Mouse (Mus musculus) layer of hippocampus, postnatal 25 days (tissue): Measurements from ENCODE around the gene 2200002J24Rik. TPM values are rescaled to one million over a fixed set of nuclear protein-coding genes. Genes with fewer than 3 reads are reported as not detected.
A peak's percentile ranks its signal among the peaks of the same experiment; 100 is the strongest.
"Not testable (repeated sequence)": the region's sequence is repeated elsewhere in the genome, so short reads cannot be mapped to it uniquely, and the experiment has no call there.

Experiments
- DNase-seq, 2 experiments: peaks; one replicate each; pipeline ENCODE4 v3.0.0; 2022; ENCODE audit warnings: mixed read lengths in 2 of 2, low spot score in 1 of 2; ENCODE audit errors: extremely low spot score in 1 of 2
- total RNA-seq, 2 experiments: library from RNA; stranded (reverse); gene quantifications; 2 replicates each; pipeline ENCODE4 v1.2.3; 2021

The 2200002J24Rik gene
- total RNA-seq, 2 experiments from 2014 or later: not detected

- no peak for DNase-seq
Observed at GRCm38 (mm10) chr7:30728214-30728613, 29.5 kb downstream of the 2200002J24Rik start.

GRCm38 (mm10) chr7:30728739-30729395, 30.1 kb downstream of the 2200002J24Rik start:
- DNase-seq: peak in 1 of 2 experiments; percentile 18

- peak; percentile 94 to 96 for DNase-seq
Observed at GRCm38 (mm10) chr7:30729396-30730063, 30.8 kb downstream of the 2200002J24Rik start, which contains the start of gene Tmem147. Gene Tmem147 (minus strand): TSS chr7:30729540.

- DNase-seq: not testable (repeated sequence)
Observed at GRCm38 (mm10) chr7:30730064-30730722, 31.5 kb downstream of the 2200002J24Rik start.

GRCm38 (mm10) chr7:30736211-30736610, 37.5 kb downstream of the 2200002J24Rik start:
- no peak for DNase-seq

GRCm38 (mm10) chr7:30742570-30742969, 43.8 kb downstream of the 2200002J24Rik start:
- not testable (repeated sequence) for DNase-seq

GRCm38 (mm10) chr7:30743617-30744016, 44.9 kb downstream of the 2200002J24Rik start, which contains the start of gene Gapdhs:
Gene Gapdhs (minus strand): TSS chr7:30743681.
- not testable (repeated sequence) for DNase-seq

- DNase-seq: no peak
Observed at GRCm38 (mm10) chr7:30744022-30744598, 45.4 kb downstream of the 2200002J24Rik start.

GRCm38 (mm10) chr7:30747525-30748204, 48.9 kb downstream of the 2200002J24Rik start:
- DNase-seq: no peak

Other genes starting within 250 kb of the 2200002J24Rik start
- 10 to 100 TPM; 15.3 to 16.4 TPM for gene Kirrel2, start 241.2 kb upstream of the 2200002J24Rik start, total RNA-seq
- gene Nphs1, start 240.6 kb upstream of the 2200002J24Rik start, total RNA-seq: 1 to 10 TPM; 1.8 to 2.2 TPM
- not detected for gene Prodh2, start 205.3 kb upstream of the 2200002J24Rik start, total RNA-seq
- gene Arhgap33, start 163.9 kb upstream of the 2200002J24Rik start, total RNA-seq: 100 to 1,000 TPM; 103 to 132 TPM
- gene Hspb6, start 146.7 kb upstream of the 2200002J24Rik start, total RNA-seq: 1 to 10 TPM; 3.4 to 4.3 TPM
- 1 to 10 TPM; 3.5 to 3.6 TPM for gene Proser3, start 146.6 kb upstream of the 2200002J24Rik start, total RNA-seq
- gene Lin37, start 139.1 kb upstream of the 2200002J24Rik start, total RNA-seq: 10 to 100 TPM; 36.8 to 44.9 TPM
- gene U2af1l4, start 135.6 kb upstream of the 2200002J24Rik start, total RNA-seq: 10 to 100 TPM; 69.8 to 72.5 TPM
- gene Gm49396, start 135.6 kb upstream of the 2200002J24Rik start, total RNA-seq: 1 to 10 TPM; 6.8 to 8.8 TPM
- gene Psenen, start 135.3 kb upstream of the 2200002J24Rik start, total RNA-seq: 10 to 100 TPM; 76.0 to 92.1 TPM
- 1 to 10 TPM; 4.7 to 5.2 TPM for gene Igflr1, start 133.5 kb upstream of the 2200002J24Rik start, total RNA-seq
- 10 to 100 TPM; 39.1 to 57.1 TPM for gene Kmt2b, start 110.2 kb upstream of the 2200002J24Rik start, total RNA-seq
- not detected for gene Zbtb32, start 100.0 kb upstream of the 2200002J24Rik start, total RNA-seq
- gene Upk1a, start 86.1 kb upstream of the 2200002J24Rik start, total RNA-seq: under 1 TPM in 1 of 2 experiments, not detected in 1; 0.20 TPM
- 100 to 1,000 TPM; 631 to 741 TPM for gene Cox6b1, start 72.8 kb upstream of the 2200002J24Rik start, total RNA-seq
- not detected for gene Etv2, start 63.1 kb upstream of the 2200002J24Rik start, total RNA-seq
- gene Rbm42, start 48.6 kb upstream of the 2200002J24Rik start, total RNA-seq: 10 to 100 TPM; 75.3 to 81.5 TPM
- 1 to 10 TPM; 4.2 to 6.6 TPM for gene Haus5, start 33.9 kb upstream of the 2200002J24Rik start, total RNA-seq
- not detected for gene Pmis2, start 27.3 kb upstream of the 2200002J24Rik start, total RNA-seq
- gene Atp4a, start 13.3 kb downstream of the 2200002J24Rik start, total RNA-seq: 1 to 10 TPM in 1 of 2 experiments, under 1 TPM in 1; 0.74 to 1.1 TPM
- gene Tmem147, start 30.6 kb downstream of the 2200002J24Rik start, total RNA-seq: 100 to 1,000 TPM; 116 to 132 TPM
- not detected for gene Gapdhs, start 44.8 kb downstream of the 2200002J24Rik start, total RNA-seq
- 1 to 10 TPM; 7.5 to 7.7 TPM for gene Sbsn, start 52.5 kb downstream of the 2200002J24Rik start, total RNA-seq
- gene Dmkn, start 64.8 kb downstream of the 2200002J24Rik start, total RNA-seq: 1 to 10 TPM in 1 of 2 experiments, under 1 TPM in 1; 0.66 to 1.3 TPM
- gene Krtdap, start 89.0 kb downstream of the 2200002J24Rik start, total RNA-seq: not detected
- not detected for gene Ffar2, start 124.8 kb downstream of the 2200002J24Rik start, total RNA-seq
- gene Ffar3, start 157.3 kb downstream of the 2200002J24Rik start, total RNA-seq: not detected
- gene Ffar1, start 162.6 kb downstream of the 2200002J24Rik start, total RNA-seq: not detected
- not detected for gene Cd22, start 181.4 kb downstream of the 2200002J24Rik start, total RNA-seq
- 100 to 1,000 TPM; 319 to 342 TPM for gene Mag, start 215.9 kb downstream of the 2200002J24Rik start, total RNA-seq
- gene Hamp2, start 225.8 kb downstream of the 2200002J24Rik start, total RNA-seq: not detected
- not detected for gene Hamp, start 245.1 kb downstream of the 2200002J24Rik start, total RNA-seq